Comparison of ENCODE assay signal across 9 mouse cellular contexts in genomic region chr1:39206942-39207341, GRCm38 (mm10). TPM values are rescaled to one million over a fixed set of nuclear protein-coding genes. Genes with fewer than 3 reads are reported as not detected.
DNase-seq lines count a peak whose midpoint lies in the region; ATAC-seq lines count a peak whose summit lies in the region.
"Had no signal": no experiment of that assay in that cellular context is flagged by ENCODE, and none has a peak within 500 bp of the region (broad histone marks: within the 10 kb centered on the region; RNA-seq: fewer than 3 reads in every experiment).

No protein-coding gene starts in this region.

- peak; percentile 74 for ATAC-seq in frontal cortex, adult (ENCODE audit: low TSS enrichment)
- ATAC-seq in heart, embryonic 16.5 days (replicated peaks; ENCODE audit: extremely low read depth, insufficient read depth, low FRiP score) = 0 out of 2 replicates have a peak, but pooled peaks have one; percentile 59

- no peaks in the 10 kb centered on the region for H3K27me3 ChIP-seq in heart, embryonic 16.5 days (ENCODE audit: control insufficient read depth, insufficient read depth, low read length)
- H3K27me3 ChIP-seq in midbrain, embryonic 10.5 days (ENCODE audit: low read depth, poor library complexity, severe bottlenecking) = no peaks in the 10 kb centered on the region

- H3K27ac ChIP-seq in heart, embryonic 16.5 days (ENCODE audit: low read length) = no peak overlapping the region
- H3K27ac ChIP-seq in midbrain, embryonic 10.5 days (replicated peaks) = no peak overlapping the region
- H3K27ac ChIP-seq: macrophage had no signal

- no peaks in the 10 kb centered on the region for H3K36me3 ChIP-seq in heart, embryonic 16.5 days (ENCODE audit: control insufficient read depth, insufficient read depth)
- H3K36me3 ChIP-seq in midbrain, embryonic 10.5 days = no peaks in the 10 kb centered on the region

- no peaks in the 10 kb centered on the region for H3K9me3 ChIP-seq in heart, embryonic 16.5 days (replicated peaks; ENCODE audit: control insufficient read depth, low read length)
- no peaks in the 10 kb centered on the region for H3K9me3 ChIP-seq in midbrain, embryonic 10.5 days (replicated peaks)

- H3K4me1 ChIP-seq in heart, embryonic 16.5 days (ENCODE audit: control insufficient read depth, insufficient read depth, low read length) = 0 out of 2 replicates have a peak, but pooled peaks cover 7% of the 10 kb centered on the region
- no peaks in the 10 kb centered on the region for H3K4me1 ChIP-seq in midbrain, embryonic 10.5 days

- no peak overlapping the region for H3K4me3 ChIP-seq in heart, embryonic 16.5 days (ENCODE audit: low read length)
- no peak overlapping the region for H3K4me3 ChIP-seq in midbrain, embryonic 10.5 days

- DNase-seq in frontal cortex, postnatal 25 days (ENCODE audit: low spot score in 2 of 2) = no peak
- peak; percentile 48 for DNase-seq in testis, postnatal 10 days (ENCODE audit: low spot score)
- no peak for DNase-seq in testis, postnatal 14 days (ENCODE audit: low spot score)
- DNase-seq in yolk sac, embryonic 10.5 days (ENCODE audit: low spot score) = peak; percentile 35
- no peak for DNase-seq in midbrain, embryonic 10.5 days (ENCODE audit: low spot score)
- DNase-seq in kidney, adult 11 months = no peak

- 23% methylated on average over 7 of the region's 7 CpGs for WGBS in heart, embryonic 16.5 days
- WGBS in midbrain, embryonic 10.5 days = 45% methylated on average over 7 of the region's 7 CpGs

- H3K9ac ChIP-seq in heart, embryonic 16.5 days (ENCODE audit: low read length) = no peak overlapping the region

- H3K4me2 ChIP-seq in heart, embryonic 16.5 days (ENCODE audit: low read depth, low read length) = no peak overlapping the region

RNA-seq across cellular contexts. Expression of gene Npas2, which starts 13.4 kb away (rescaled TPM):
- polyA plus RNA-seq in heart, embryonic 16.5 days (2015; fragmentation: Nextera tagmentation; extraction: Ambion mirVana) = 3.1 and 3.7 TPM in 2 replicates
- polyA plus RNA-seq in midbrain, embryonic 10.5 days (2016; fragmentation: Nextera tagmentation; extraction: Ambion mirVana) = 0.05 TPM in 2 replicates

Comparison
In these comparisons a context has a peak if more than half of its experiments do, and no peak if none do; other contexts are left out.
1. DNase-seq: peak in testis, postnatal 10 days (single experiment) and yolk sac, embryonic 10.5 days (single experiment); none in frontal cortex, postnatal 25 days (0 of 2), testis, postnatal 14 days (single experiment), midbrain, embryonic 10.5 days (single experiment) and kidney, adult 11 months (single experiment).